Mouse (Mus musculus) cerebellum, adult 2 months (tissue): ENCODE data around the gene Pex14.

Source experiments
- CTCF ChIP-seq: fragments of 200-500 bp; IDR thresholded peaks from 2 replicates; pipeline ENCODE4 v1.5.1; 2011; ENCODE audit warnings: low read depth, mild to moderate bottlenecking, control low read depth, low read length, moderate library complexity, borderline replicate concordance; ENCODE audit not compliant: insufficient read depth
- POLR2A ChIP-seq: fragments of 200-500 bp; IDR thresholded peaks from 2 replicates; pipeline ENCODE4 v1.6.1; 2011; ENCODE audit warnings: low read length, control low read depth, borderline replicate concordance; ENCODE audit not compliant: insufficient read depth

DNA sequence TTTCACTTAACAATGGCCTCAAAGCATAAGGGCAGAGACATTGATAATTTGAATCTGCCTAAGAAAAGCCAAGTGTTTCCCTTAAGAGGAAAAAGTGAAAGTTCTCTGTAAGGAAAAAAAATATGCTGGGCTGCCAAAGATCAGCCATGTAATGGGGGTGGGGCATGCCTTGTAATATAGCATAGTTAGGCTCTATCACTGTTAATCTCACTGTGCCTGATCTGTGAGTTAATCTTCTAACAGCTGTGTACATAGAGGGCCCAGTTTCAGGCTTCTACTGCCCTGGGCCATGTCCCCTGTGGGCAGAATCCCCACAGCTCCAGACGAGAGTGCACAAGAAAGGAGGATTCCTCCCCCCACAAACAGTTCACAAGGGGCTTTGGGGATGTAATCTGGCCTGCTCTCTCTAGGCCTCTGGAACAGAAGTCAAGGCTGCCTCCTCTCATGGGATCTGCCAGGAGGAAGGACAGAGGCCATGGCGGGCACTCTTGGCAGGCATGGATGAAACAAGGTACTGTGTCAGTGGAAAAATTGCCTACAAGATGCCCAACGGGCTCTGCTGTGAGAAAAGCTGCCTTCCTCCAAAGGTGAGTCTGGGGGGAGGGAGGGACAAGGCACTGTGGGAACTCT is 127.9 kb downstream of the Pex14 start:
- TF ChIP-seq CTCF (no peak), POLR2A (no peak)
